Mouse (Mus musculus): ENCODE results near the gene Tle2. TPM values are rescaled to one million over a fixed set of nuclear protein-coding genes. Genes with fewer than 3 reads are reported as not detected.

Tle2 gene
- polyA plus RNA-seq, 1 experiment: 63.7 TPM

- no peak overlapping the region for H3K4me3 ChIP-seq (ENCODE audit: insufficient read depth, low read depth, low read length)
- WGBS: 43% methylated on average over 6 of the region's 6 CpGs
- H3K4me1 ChIP-seq (ENCODE audit: control insufficient read depth, insufficient read depth, low read length): peaks cover 5% of the 10 kb centered on the region; the same call in 1 of the 2 replicates
- H3K36me3 ChIP-seq (ENCODE audit: control insufficient read depth, insufficient read depth, low read length): no peaks in the 10 kb centered on the region
- no peak overlapping the region for H3K27ac ChIP-seq (ENCODE audit: insufficient read depth, low read depth, low read length)
- TF ChIP-seq CTCF (conservative IDR thresholded peaks at IDR 0.05; ENCODE audit: insufficient read depth, insufficient read length, low read depth, low read length) (no peak), POLR2A (IDR thresholded peaks at IDR 0.05; ENCODE audit: low read depth, low read length) (no peak)
- no peak for DNase-seq
- H3K27me3 ChIP-seq (replicated peaks; ENCODE audit: control insufficient read depth, insufficient read depth, low read length): no peaks in the 10 kb centered on the region
Measured at GRCm38 (mm10) chr10:81598871-81599270, 24.5 kb downstream of the Tle2 start.

- 79% methylated on average over 5 of the region's 5 CpGs for WGBS
- Histone ChIP-seq H3K4me1 (ENCODE audit: control insufficient read depth, insufficient read depth, low read length) (peaks cover 5% of the 10 kb centered on the region; the same call in 1 of the 2 replicates), H3K27me3 (replicated peaks; ENCODE audit: control insufficient read depth, insufficient read depth, low read length) (no peaks in the 10 kb centered on the region), H3K4me3 (ENCODE audit: insufficient read depth, low read depth, low read length) (no peak overlapping the region), H3K36me3 (ENCODE audit: control insufficient read depth, insufficient read depth, low read length) (no peaks in the 10 kb centered on the region), H3K27ac (ENCODE audit: insufficient read depth, low read depth, low read length) (no peak overlapping the region)
- TF ChIP-seq CTCF (conservative IDR thresholded peaks at IDR 0.05; ENCODE audit: insufficient read depth, insufficient read length, low read depth, low read length) (no peak), POLR2A (IDR thresholded peaks at IDR 0.05; ENCODE audit: low read depth, low read length) (no peak)
- DNase-seq: no peak
Measured at GRCm38 (mm10) chr10:81599630-81600029, 25.3 kb downstream of the Tle2 start.

- no peak overlapping the region for H3K27ac ChIP-seq (ENCODE audit: insufficient read depth, low read depth, low read length)
- WGBS: 78% methylated on average over 10 of the region's 10 CpGs
- no peaks in the 10 kb centered on the region for H3K36me3 ChIP-seq (ENCODE audit: control insufficient read depth, insufficient read depth, low read length)
- no peak overlapping the region for H3K4me3 ChIP-seq (ENCODE audit: insufficient read depth, low read depth, low read length)
- TF ChIP-seq CTCF (conservative IDR thresholded peaks at IDR 0.05; ENCODE audit: insufficient read depth, insufficient read length, low read depth, low read length) (no peak), POLR2A (IDR thresholded peaks at IDR 0.05; ENCODE audit: low read depth, low read length) (no peak)
- peaks cover 8% of the 10 kb centered on the region; the same call in 1 of the 2 replicates for H3K4me1 ChIP-seq (ENCODE audit: control insufficient read depth, insufficient read depth, low read length)
- H3K27me3 ChIP-seq (replicated peaks; ENCODE audit: control insufficient read depth, insufficient read depth, low read length): no peaks in the 10 kb centered on the region
- no peak for DNase-seq
Measured at GRCm38 (mm10) chr10:81600096-81600495, 25.7 kb downstream of the Tle2 start.

- H3K36me3 ChIP-seq (ENCODE audit: control insufficient read depth, insufficient read depth, low read length): no peaks in the 10 kb centered on the region
- no peaks in the 10 kb centered on the region for H3K27me3 ChIP-seq (replicated peaks; ENCODE audit: control insufficient read depth, insufficient read depth, low read length)
- H3K4me3 ChIP-seq (ENCODE audit: insufficient read depth, low read depth, low read length): peak within 1 kb of the TSS; percentile 25
- peaks cover 8% of the 10 kb centered on the region; the same call in 1 of the 2 replicates for H3K4me1 ChIP-seq (ENCODE audit: control insufficient read depth, insufficient read depth, low read length)
- WGBS: 1% methylated on average over 28 of the region's 28 CpGs
- peak; percentile 97 for DNase-seq
- TF ChIP-seq CTCF (conservative IDR thresholded peaks at IDR 0.05; ENCODE audit: insufficient read depth, insufficient read length, low read depth, low read length): no peak
- TF ChIP-seq POLR2A (IDR thresholded peaks at IDR 0.05; ENCODE audit: low read depth, low read length): no peak
- no peak within 1 kb of the TSS for H3K27ac ChIP-seq (ENCODE audit: insufficient read depth, low read depth, low read length)
Measured at GRCm38 (mm10) chr10:81600738-81601203, 26.4 kb downstream of the Tle2 start, which contains the start of gene Tle6. Tle6 (minus strand) TSS chr10:81601073.

GRCm38 (mm10) chr10:81601396-81601905 lies 27.1 kb downstream of the Tle2 start:
- peaks cover 8% of the 10 kb centered on the region; the same call in 1 of the 2 replicates for H3K4me1 ChIP-seq (ENCODE audit: control insufficient read depth, insufficient read depth, low read length)
- no peak for DNase-seq
- no peaks in the 10 kb centered on the region for H3K36me3 ChIP-seq (ENCODE audit: control insufficient read depth, insufficient read depth, low read length)
- no peaks in the 10 kb centered on the region for H3K27me3 ChIP-seq (replicated peaks; ENCODE audit: control insufficient read depth, insufficient read depth, low read length)
- no peak overlapping the region for H3K4me3 ChIP-seq (ENCODE audit: insufficient read depth, low read depth, low read length)
- H3K27ac ChIP-seq (ENCODE audit: insufficient read depth, low read depth, low read length): no peak overlapping the region
- 50% methylated on average over 7 of the region's 7 CpGs for WGBS
- TF ChIP-seq CTCF (conservative IDR thresholded peaks at IDR 0.05; ENCODE audit: insufficient read depth, insufficient read length, low read depth, low read length) (no peak), POLR2A (IDR thresholded peaks at IDR 0.05; ENCODE audit: low read depth, low read length) (no peak)

GRCm38 (mm10) chr10:81602741-81603151 lies 28.4 kb downstream of the Tle2 start:
- Histone ChIP-seq H3K4me1 (ENCODE audit: control insufficient read depth, insufficient read depth, low read length) (peaks cover 5% of the 10 kb centered on the region; the same call in 1 of the 2 replicates), H3K36me3 (ENCODE audit: control insufficient read depth, insufficient read depth, low read length) (no peaks in the 10 kb centered on the region), H3K27ac (ENCODE audit: insufficient read depth, low read depth, low read length) (no peak overlapping the region), H3K27me3 (replicated peaks; ENCODE audit: control insufficient read depth, insufficient read depth, low read length) (no peaks in the 10 kb centered on the region), H3K4me3 (ENCODE audit: insufficient read depth, low read depth, low read length) (no peak overlapping the region)
- TF ChIP-seq POLR2A (IDR thresholded peaks at IDR 0.05; ENCODE audit: low read depth, low read length) (no peak), CTCF (conservative IDR thresholded peaks at IDR 0.05; ENCODE audit: insufficient read depth, insufficient read length, low read depth, low read length) (peak; percentile 50)
- 33% methylated on average over 4 of the region's 4 CpGs for WGBS
- peak; percentile 56 for DNase-seq

- TF ChIP-seq POLR2A (IDR thresholded peaks at IDR 0.05; ENCODE audit: low read depth, low read length): no peak
- TF ChIP-seq CTCF (conservative IDR thresholded peaks at IDR 0.05; ENCODE audit: insufficient read depth, insufficient read length, low read depth, low read length): no peak
- Histone ChIP-seq H3K4me3 (ENCODE audit: insufficient read depth, low read depth, low read length) (no peak overlapping the region), H3K36me3 (ENCODE audit: control insufficient read depth, insufficient read depth, low read length) (no peaks in the 10 kb centered on the region), H3K27ac (ENCODE audit: insufficient read depth, low read depth, low read length) (no peak overlapping the region), H3K27me3 (replicated peaks; ENCODE audit: control insufficient read depth, insufficient read depth, low read length) (no peaks in the 10 kb centered on the region), H3K4me1 (ENCODE audit: control insufficient read depth, insufficient read depth, low read length) (peaks cover 5% of the 10 kb centered on the region; the same call in 1 of the 2 replicates)
- WGBS: 64% methylated on average over 12 of the region's 12 CpGs
- peak; percentile 33 for DNase-seq
Measured at GRCm38 (mm10) chr10:81604019-81604967, 29.9 kb downstream of the Tle2 start.
